Comparison of ENCODE assay signal across 11 mouse cellular contexts in the genomic region with DNA sequence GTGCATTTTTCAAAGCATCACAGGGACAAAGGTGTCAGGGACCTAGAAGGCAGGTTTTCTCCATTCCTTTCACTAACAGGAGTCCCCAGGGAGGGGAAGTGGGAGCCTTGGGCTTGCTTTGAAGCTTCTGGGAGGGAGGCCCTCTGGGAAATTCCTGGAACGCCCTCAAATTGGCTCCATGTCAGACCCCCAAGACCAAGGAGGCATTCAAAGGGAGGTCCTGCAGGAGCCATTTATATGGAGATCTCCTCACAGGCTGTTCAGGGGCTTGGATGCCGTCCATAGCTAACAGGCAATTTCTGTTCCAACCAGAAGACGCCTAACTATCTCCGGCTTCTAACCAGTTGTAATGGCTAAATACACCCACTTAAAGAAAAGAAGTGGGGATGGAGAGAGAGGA.
DNase-seq lines count a peak whose midpoint lies in the region; ATAC-seq and TF ChIP-seq lines count a peak whose summit lies in the region.
"Had no signal": no experiment of that assay in that cellular context is flagged by ENCODE, and none has a peak within 500 bp of the region (broad histone marks: within the 10 kb centered on the region; RNA-seq: fewer than 3 reads in every experiment).

No protein-coding gene starts in this region.

- intact Hi-C loops in left cerebral cortex, postnatal 4 days (cut with DNase I) = no loop called here
- intact Hi-C loops in gastrocnemius, postnatal 36 days (cut with DNase I) = no loop called here

- DNase-seq in hindbrain, embryonic 14.5 days (ENCODE audit: low spot score) = peak; percentile 59
- no peak for DNase-seq in hindbrain, embryonic 10.5 days (ENCODE audit: low spot score)
- DNase-seq in ES-CJ7 (ENCODE audit: low read depth, low spot score) = peak; percentile 47
- peak; percentile 80 for DNase-seq in forebrain, postnatal 0 days
- peak; percentile 75 for DNase-seq in left cerebral cortex, postnatal 4 days
- DNase-seq in gastrocnemius, postnatal 36 days = no peak
- no peak for DNase-seq in ovary, postnatal 36 days (ENCODE audit: low spot score)
- DNase-seq: gastrocnemius, postnatal 10 days had no signal

- H3K4me1 ChIP-seq in hindbrain, embryonic 14.5 days (replicated peaks; ENCODE audit: control insufficient read depth, insufficient read depth, low read length) = no peaks in the 10 kb centered on the region
- peaks cover 14% of the 10 kb centered on the region for H3K4me1 ChIP-seq in hindbrain, embryonic 10.5 days (replicated peaks)
- H3K4me1 ChIP-seq in forebrain, postnatal 0 days (ENCODE audit: insufficient read depth) = no peaks in the 10 kb centered on the region
- peaks cover under 1% of the 10 kb centered on the region; the same call in 1 of the 2 replicates for H3K4me1 ChIP-seq in heart, embryonic 11.5 days (ENCODE audit: control insufficient read depth, insufficient read depth, low read length)

- H3K36me3 ChIP-seq in hindbrain, embryonic 14.5 days (replicated peaks; ENCODE audit: control insufficient read depth, insufficient read depth) = no peaks in the 10 kb centered on the region
- no peaks in the 10 kb centered on the region for H3K36me3 ChIP-seq in hindbrain, embryonic 10.5 days
- no peaks in the 10 kb centered on the region for H3K36me3 ChIP-seq in forebrain, postnatal 0 days (ENCODE audit: insufficient read depth)
- no peaks in the 10 kb centered on the region for H3K36me3 ChIP-seq in heart, embryonic 11.5 days (ENCODE audit: control insufficient read depth, insufficient read depth, low read length)
- H3K36me3 ChIP-seq: limb, embryonic 12.5 days; midbrain, embryonic 12.5 days had no signal

- ATAC-seq in hindbrain, embryonic 14.5 days (ENCODE audit: low FRiP score) = peak; percentile 44
- peak; percentile 59 for ATAC-seq in forebrain, postnatal 0 days
- ATAC-seq in heart, embryonic 11.5 days (replicated peaks; ENCODE audit: insufficient number of reproducible peaks, low FRiP score, low TSS enrichment) = no peak

- no peak overlapping the region for H3K4me3 ChIP-seq in hindbrain, embryonic 14.5 days (replicated peaks; ENCODE audit: low read length)
- H3K4me3 ChIP-seq in hindbrain, embryonic 10.5 days = no peak overlapping the region
- no peak overlapping the region for H3K4me3 ChIP-seq in forebrain, postnatal 0 days (ENCODE audit: low read depth, low read length)
- H3K4me3 ChIP-seq in heart, embryonic 11.5 days (ENCODE audit: low read depth, low read length) = no peak overlapping the region
- H3K4me3 ChIP-seq: limb, embryonic 12.5 days; midbrain, embryonic 12.5 days had no signal

- H3K9me3 ChIP-seq in hindbrain, embryonic 14.5 days (ENCODE audit: control insufficient read depth, low read length) = no peaks in the 10 kb centered on the region
- H3K9me3 ChIP-seq in hindbrain, embryonic 10.5 days = no peaks in the 10 kb centered on the region
- no peaks in the 10 kb centered on the region for H3K9me3 ChIP-seq in forebrain, postnatal 0 days (ENCODE audit: low read length)
- no peaks in the 10 kb centered on the region for H3K9me3 ChIP-seq in heart, embryonic 11.5 days (replicated peaks; ENCODE audit: control insufficient read depth, low read length)
- H3K9me3 ChIP-seq: limb, embryonic 12.5 days; midbrain, embryonic 12.5 days had no signal

- H3K27me3 ChIP-seq in hindbrain, embryonic 14.5 days (ENCODE audit: control insufficient read depth, insufficient read depth, low read length) = no peaks in the 10 kb centered on the region
- H3K27me3 ChIP-seq in hindbrain, embryonic 10.5 days (ENCODE audit: insufficient read depth, poor library complexity, severe bottlenecking) = peaks cover 3% of the 10 kb centered on the region; the same call in 1 of the 2 replicates
- H3K27me3 ChIP-seq in forebrain, postnatal 0 days (ENCODE audit: insufficient read depth, low read length) = no peaks in the 10 kb centered on the region
- H3K27me3 ChIP-seq in heart, embryonic 11.5 days (ENCODE audit: control insufficient read depth, insufficient read depth, low read length) = no peaks in the 10 kb centered on the region
- H3K27me3 ChIP-seq: limb, embryonic 12.5 days had no signal

- H3K9ac ChIP-seq in hindbrain, embryonic 14.5 days = no peak overlapping the region
- no peak overlapping the region for H3K9ac ChIP-seq in forebrain, postnatal 0 days
- H3K9ac ChIP-seq in heart, embryonic 11.5 days (ENCODE audit: low read depth, low read length) = no peak overlapping the region
- H3K9ac ChIP-seq: limb, embryonic 12.5 days; midbrain, embryonic 12.5 days had no signal

- 31% methylated on average over 4 of the region's 4 CpGs for WGBS in hindbrain, embryonic 14.5 days
- WGBS in hindbrain, embryonic 10.5 days = 61% methylated on average over 4 of the region's 4 CpGs
- WGBS in forebrain, postnatal 0 days = 21% methylated on average over 4 of the region's 4 CpGs
- WGBS in heart, embryonic 11.5 days (ENCODE audit: insufficient replicate concordance) = 70% methylated on average over 4 of the region's 4 CpGs

- no peak for TF ChIP-seq CTCF in forebrain, postnatal 0 days (IDR thresholded peaks at IDR 0.05; ENCODE audit: low read depth)

- H3K4me2 ChIP-seq in hindbrain, embryonic 14.5 days (replicated peaks) = no peak overlapping the region
- no peak overlapping the region for H3K4me2 ChIP-seq in forebrain, postnatal 0 days (ENCODE audit: low read depth)
- no peak overlapping the region for H3K4me2 ChIP-seq in heart, embryonic 11.5 days
- H3K4me2 ChIP-seq: limb, embryonic 12.5 days; midbrain, embryonic 12.5 days had no signal

- H3K27ac ChIP-seq in hindbrain, embryonic 14.5 days = no peak overlapping the region
- H3K27ac ChIP-seq in hindbrain, embryonic 10.5 days = no peak overlapping the region
- H3K27ac ChIP-seq in forebrain, postnatal 0 days (ENCODE audit: low read depth, low read length) = no peak overlapping the region
- H3K27ac ChIP-seq in heart, embryonic 11.5 days (ENCODE audit: low read depth, low read length) = no peak overlapping the region
- H3K27ac ChIP-seq: limb, embryonic 12.5 days; midbrain, embryonic 12.5 days had no signal

Comparison
In these comparisons a context has a peak if more than half of its experiments do, and no peak if none do; other contexts are left out.
1. DNase-seq: peak in hindbrain, embryonic 14.5 days (single experiment), ES-CJ7 (single experiment), forebrain, postnatal 0 days (single experiment) and left cerebral cortex, postnatal 4 days (single experiment); none in hindbrain, embryonic 10.5 days (single experiment), gastrocnemius, postnatal 36 days (0 of 2) and ovary, postnatal 36 days (single experiment).